Mouse (Mus musculus) mouse trophoblast stem cell (cell line): ENCODE results near the gene Cadps2.

ENCODE experiments used
- in situ Hi-C, 2 experiments: fragments of 300-500 bp; cut with MseI, MboI; formaldehyde crosslinking; loops; 2 replicates in 1 of 2; 3 replicates in 1 of 2; pipeline ENCODE4 v1.15.1; 2025

The Cadps2 gene

GRCm38 (mm10) chr6:23567651-23568050, 271.6 kb downstream of the Cadps2 start:
- in situ Hi-C loops, result no loop called here

- in situ Hi-C loops, result no loop called here
Observed at GRCm38 (mm10) chr6:23549874-23550273, 289.3 kb downstream of the Cadps2 start.

- in situ Hi-C loops, result no loop called here
Observed at GRCm38 (mm10) chr6:23523710-23524109, 315.5 kb downstream of the Cadps2 start.

- in situ Hi-C loops, result no loop called here
Observed at GRCm38 (mm10) chr6:23522556-23522955, 316.7 kb downstream of the Cadps2 start.

GRCm38 (mm10) chr6:23498611-23499010, 340.6 kb downstream of the Cadps2 start:
- in situ Hi-C loops, result loop anchor here in 1 of 2 experiments (25.0 kb wide), 1 partner anchor 864 kb away; no protein-coding TSS in a partner anchor

GRCm38 (mm10) chr6:23491804-23492203, 347.4 kb downstream of the Cadps2 start:
- in situ Hi-C loops, result loop anchor here in 1 of 2 experiments (25.0 kb wide), 1 partner anchor 870 kb away; no protein-coding TSS in a partner anchor

- in situ Hi-C loops, result loop anchor here in 1 of 2 experiments (25.0 kb wide), 1 partner anchor 872 kb away; no protein-coding TSS in a partner anchor
Observed at GRCm38 (mm10) chr6:23490431-23490830, 348.8 kb downstream of the Cadps2 start.

GRCm38 (mm10) chr6:23489046-23489445, 350.2 kb downstream of the Cadps2 start:
- in situ Hi-C loops, result loop anchor here in 1 of 2 experiments (25.0 kb wide), 1 partner anchor 873 kb away; no protein-coding TSS in a partner anchor

- in situ Hi-C loops, result loop anchor here (25.0 kb wide), 1 partner anchor 460 kb away; no protein-coding TSS in a partner anchor
Observed at GRCm38 (mm10) chr6:23472686-23473085, 366.5 kb downstream of the Cadps2 start.

GRCm38 (mm10) chr6:23471830-23472229, 367.4 kb downstream of the Cadps2 start:
- in situ Hi-C loops, result loop anchor here (25.0 kb wide), 1 partner anchor 460 kb away; no protein-coding TSS in a partner anchor

GRCm38 (mm10) chr6:23467885-23468284, 371.3 kb downstream of the Cadps2 start:
- in situ Hi-C loops, result loop anchor here (25.0 kb wide), 1 partner anchor 456 kb away; no protein-coding TSS in a partner anchor

GRCm38 (mm10) chr6:23462600-23463280, 376.5 kb downstream of the Cadps2 start:
- in situ Hi-C loops, result loop anchor here (25.0 kb wide), 1 partner anchor 450 kb away; no protein-coding TSS in a partner anchor

- in situ Hi-C loops, result loop anchor here (10.0 to 25.0 kb wide), 2 partner anchors 273 to 445 kb away; no protein-coding TSS in a partner anchor
Observed at GRCm38 (mm10) chr6:23457748-23458147, 381.5 kb downstream of the Cadps2 start.

- in situ Hi-C loops, result loop anchor here (10.0 to 25.0 kb wide), 2 partner anchors 269 to 442 kb away; no protein-coding TSS in a partner anchor
Observed at GRCm38 (mm10) chr6:23453907-23454306, 385.3 kb downstream of the Cadps2 start.

GRCm38 (mm10) chr6:23439897-23440296, 399.3 kb downstream of the Cadps2 start:
- in situ Hi-C loops, result no loop called here

GRCm38 (mm10) chr6:23410256-23411049, 428.8 kb downstream of the Cadps2 start:
- in situ Hi-C loops, result no loop called here

- in situ Hi-C loops, result no loop called here
Observed at GRCm38 (mm10) chr6:23394131-23394530, 445.1 kb downstream of the Cadps2 start.

- in situ Hi-C loops, result no loop called here
Observed at GRCm38 (mm10) chr6:23392711-23393110, 446.5 kb downstream of the Cadps2 start.

GRCm38 (mm10) chr6:23386711-23387110, 452.5 kb downstream of the Cadps2 start:
- in situ Hi-C loops, result no loop called here

- in situ Hi-C loops, result no loop called here
Observed at GRCm38 (mm10) chr6:23383004-23383347, 456.2 kb downstream of the Cadps2 start.

GRCm38 (mm10) chr6:23382283-23383003, 456.8 kb downstream of the Cadps2 start:
- in situ Hi-C loops, result no loop called here
